Mouse (Mus musculus) limb, embryonic 11.5 days (tissue): ENCODE measurements around the gene Wnt11. TPM values are rescaled to one million over a fixed set of nuclear protein-coding genes. Genes with fewer than 3 reads are reported as not detected.

Source experiments
- ATAC-seq: fragments of 200-750 bp; cut with Nextera tagmentation; 2 replicates; pipeline ENCODE4 v1.8.0; 2017; ENCODE audit warnings: low read depth; ENCODE audit not compliant: insufficient number of reproducible peaks, low FRiP score, low TSS enrichment
- DNase-seq: peaks from one replicate; pipeline ENCODE4 v3.0.0-alpha.2; 2015; ENCODE audit warnings: low spot score
- H3K27ac ChIP-seq: fragments of 300-500 bp; sonication (generic); replicated peaks from 2 replicates; pipeline ENCODE4 v1.5.1; 2014; ENCODE audit warnings: low read depth, mild to moderate bottlenecking, low read length
- H3K27me3 ChIP-seq: fragments of 300-500 bp; sonication (generic); 2 replicates; pipeline ENCODE4 v1.6.1; 2014; ENCODE audit warnings: mild to moderate bottlenecking, low read length, mixed read lengths; ENCODE audit not compliant: control insufficient read depth, insufficient read depth
- H3K36me3 ChIP-seq: fragments of 300-500 bp; sonication (generic); 2 replicates; pipeline ENCODE4 v1.6.1; 2014; ENCODE audit warnings: mild to moderate bottlenecking, low read length, moderate library complexity, mixed read lengths; ENCODE audit not compliant: control insufficient read depth, insufficient read depth
- H3K4me1 ChIP-seq: fragments of 300-500 bp; sonication (generic); 2 replicates; pipeline ENCODE4 v1.6.1; 2014; ENCODE audit warnings: low read length, mixed read lengths; ENCODE audit not compliant: control insufficient read depth, insufficient read depth
- H3K4me2 ChIP-seq: fragments of 300-500 bp; sonication (generic); 2 replicates; pipeline ENCODE4 v1.6.1; 2014; ENCODE audit warnings: low read depth, mild to moderate bottlenecking, moderate library complexity; ENCODE audit not compliant: severe bottlenecking
- H3K4me3 ChIP-seq: fragments of 300-500 bp; sonication (generic); 2 replicates; pipeline ENCODE4 v1.5.1; 2014; ENCODE audit warnings: low read depth, low read length
- H3K9ac ChIP-seq: fragments of 300-500 bp; sonication (generic); 2 replicates; pipeline ENCODE4 v1.6.1; 2014; ENCODE audit warnings: mild to moderate bottlenecking, low read length
- H3K9me3 ChIP-seq: fragments of 300-500 bp; sonication (generic); 2 replicates; pipeline ENCODE4 v1.6.1; 2016; ENCODE audit warnings: low read length; ENCODE audit not compliant: control insufficient read depth
- WGBS: fragments of 180-500 bp; shearing (Covaris S2); extraction: QIAGEN DNeasy Blood & Tissue Kit; methylation state at CpG from one replicate; pipeline ENCODE4 v1.1.7; 2014; 5-methylcytosine and 5-hydroxymethylcytosine counted together
- polyA plus RNA-seq: library from polyadenylated mRNA; unstranded; fragments of >200 nt; fragmentation: Nextera tagmentation; extraction: Ambion mirVana; gene quantifications from 2 replicates; pipeline ENCODE4 v1.2.1, GENCODE M21; 2014

Wnt11 gene
- polyA plus RNA-seq, 1 experiment from 2014 or later: 22.2 TPM

GRCm38 (mm10) chr7:98836646-98837045 lies 1.7 kb downstream of the Wnt11 start:
- peak; percentile 82 for DNase-seq
- no peak for ATAC-seq
- Histone ChIP-seq H3K9ac (peak overlapping the region; percentile 44), H3K4me2 (peak overlapping the region; percentile 87), H3K27me3 (peaks cover 63% of the 10 kb centered on the region), H3K4me3 (peak overlapping the region; percentile 53), H3K36me3 (no peaks in the 10 kb centered on the region), H3K27ac (no peak overlapping the region), H3K4me1 (peaks cover 42% of the 10 kb centered on the region), H3K9me3 (no peaks in the 10 kb centered on the region)
- WGBS: 2% methylated on average over 23 of the region's 23 CpGs

- ATAC-seq (peak; percentile 50; the same call in 1 of the 2 replicates), DNase-seq (peak; percentile 91)
- Histone ChIP-seq H3K27ac (no peak overlapping the region), H3K27me3 (peaks cover 55% of the 10 kb centered on the region), H3K4me3 (peak overlapping the region; percentile 53), H3K36me3 (no peaks in the 10 kb centered on the region), H3K4me1 (peaks cover 52% of the 10 kb centered on the region), H3K4me2 (peak overlapping the region; percentile 87), H3K9me3 (no peaks in the 10 kb centered on the region), H3K9ac (peak overlapping the region; percentile 44)
- WGBS: 2% methylated on average over 17 of the region's 17 CpGs
These were observed 3.0 kb downstream of the Wnt11 start for GRCm38 (mm10) chr7:98837901-98838300.

GRCm38 (mm10) chr7:98838729-98839141 lies 3.8 kb downstream of the Wnt11 start:
- peak; percentile 85 for DNase-seq
- under 1% methylated on average over 48 of the region's 48 CpGs for WGBS
- H3K4me2 ChIP-seq: peak overlapping the region; percentile 87
- H3K27me3 ChIP-seq: peaks cover 50% of the 10 kb centered on the region
- no peaks in the 10 kb centered on the region for H3K36me3 ChIP-seq
- peak overlapping the region; percentile 53 for H3K4me3 ChIP-seq
- peaks cover 61% of the 10 kb centered on the region for H3K4me1 ChIP-seq
- H3K9ac ChIP-seq: peak overlapping the region; percentile 44
- H3K27ac ChIP-seq: no peak overlapping the region
- no peaks in the 10 kb centered on the region for H3K9me3 ChIP-seq
- ATAC-seq: no peak

- DNase-seq (no peak), ATAC-seq (no peak)
- Histone ChIP-seq H3K4me1 (peaks cover 66% of the 10 kb centered on the region), H3K4me3 (peak overlapping the region; percentile 53), H3K9me3 (no peaks in the 10 kb centered on the region), H3K4me2 (peak overlapping the region; percentile 87), H3K9ac (peak overlapping the region; percentile 44; the same call in 1 of the 2 replicates), H3K36me3 (no peaks in the 10 kb centered on the region), H3K27ac (no peak overlapping the region), H3K27me3 (peaks cover 45% of the 10 kb centered on the region)
- under 1% methylated on average over 12 of the region's 12 CpGs for WGBS
These were observed 4.4 kb downstream of the Wnt11 start for GRCm38 (mm10) chr7:98839312-98839711.

GRCm38 (mm10) chr7:98840771-98841170 lies 5.9 kb downstream of the Wnt11 start:
- peak overlapping the region; percentile 87 for H3K4me2 ChIP-seq

GRCm38 (mm10) chr7:98841802-98842201 lies 6.9 kb downstream of the Wnt11 start:
- no peak overlapping the region for H3K9ac ChIP-seq
- no peak for DNase-seq
- H3K36me3 ChIP-seq: no peaks in the 10 kb centered on the region; the same call in 1 of the 2 replicates
- WGBS: 35% methylated on average over 3 of the region's 3 CpGs
- H3K4me2 ChIP-seq: peak overlapping the region; percentile 15; the same call in 1 of the 2 replicates
- H3K27me3 ChIP-seq: peaks cover 29% of the 10 kb centered on the region
- H3K27ac ChIP-seq: no peak overlapping the region
- no peaks in the 10 kb centered on the region for H3K9me3 ChIP-seq
- no peak for ATAC-seq
- H3K4me3 ChIP-seq: no peak overlapping the region
- peaks cover 59% of the 10 kb centered on the region for H3K4me1 ChIP-seq

More at GRCm38 (mm10) chr7:98840771-98841170, 5.9 kb downstream of the Wnt11 start:
- Histone ChIP-seq H3K9ac (no peak overlapping the region), H3K27me3 (peaks cover 40% of the 10 kb centered on the region), H3K36me3 (no peaks in the 10 kb centered on the region; the same call in 1 of the 2 replicates), H3K9me3 (no peaks in the 10 kb centered on the region), H3K4me1 (peaks cover 65% of the 10 kb centered on the region), H3K4me3 (0 out of 2 replicates have a peak overlapping the region, but pooled peaks have one; percentile 9), H3K27ac (no peak overlapping the region)
- WGBS: 18% methylated on average over 3 of the region's 3 CpGs
- DNase-seq (no peak), ATAC-seq (no peak)

- Histone ChIP-seq H3K27ac (no peak overlapping the region), H3K4me3 (no peak overlapping the region), H3K4me1 (peaks cover 55% of the 10 kb centered on the region), H3K36me3 (no peaks in the 10 kb centered on the region; the same call in 1 of the 2 replicates), H3K4me2 (no peak overlapping the region), H3K9ac (no peak overlapping the region), H3K9me3 (no peaks in the 10 kb centered on the region), H3K27me3 (peaks cover 25% of the 10 kb centered on the region)
- DNase-seq (no peak), ATAC-seq (no peak)
- WGBS: 70% methylated on average over 3 of the region's 3 CpGs
These were observed 8.1 kb downstream of the Wnt11 start for GRCm38 (mm10) chr7:98842997-98843396.

- ATAC-seq: 0 out of 2 replicates have a peak, but pooled peaks have one; percentile 16
- no peak overlapping the region for H3K27ac ChIP-seq
These were observed 8.7 kb downstream of the Wnt11 start for GRCm38 (mm10) chr7:98843649-98844048.

More at GRCm38 (mm10) chr7:98843649-98844048, 8.7 kb downstream of the Wnt11 start:
- Histone ChIP-seq H3K27me3 (peaks cover 25% of the 10 kb centered on the region), H3K36me3 (no peaks in the 10 kb centered on the region; the same call in 1 of the 2 replicates), H3K9me3 (no peaks in the 10 kb centered on the region), H3K4me3 (no peak overlapping the region), H3K4me1 (peaks cover 52% of the 10 kb centered on the region), H3K9ac (no peak overlapping the region), H3K4me2 (no peak overlapping the region)
- WGBS: 4% methylated on average over 7 of the region's 7 CpGs
- DNase-seq: peak; percentile 65
